Comparison of ENCODE assay signal across 9 mouse cellular contexts in genomic region chr10:128336597-128336996, GRCm38 (mm10). TPM values are rescaled to one million over a fixed set of nuclear protein-coding genes. Genes with fewer than 3 reads are reported as not detected.
DNase-seq lines count a peak whose midpoint lies in the region; ATAC-seq and TF ChIP-seq lines count a peak whose summit lies in the region.
"Had no signal": no experiment of that assay in that cellular context is flagged by ENCODE, and none has a peak within 500 bp of the region (broad histone marks: within the 10 kb centered on the region; RNA-seq: fewer than 3 reads in every experiment).

No protein-coding gene starts in this region.

- H3K36me3 ChIP-seq in megakaryocyte, embryonic 14.5 days (replicated peaks; ENCODE audit: low read length), result peaks cover 6% of the 10 kb centered on the region
- 0 out of 2 replicates have a peak, but pooled peaks cover 3% of the 10 kb centered on the region for H3K36me3 ChIP-seq in liver, embryonic 11.5 days (ENCODE audit: control insufficient read depth, insufficient read depth, low read length)
- no peaks in the 10 kb centered on the region for H3K36me3 ChIP-seq in stomach, postnatal 0 days (ENCODE audit: control insufficient read depth, insufficient read depth, low read length)

- ATAC-seq in megakaryocyte, adult 5-6 weeks (ENCODE audit: poor library complexity, severe bottlenecking), result no peak
- ATAC-seq in erythroid progenitor cell, adult 5-6 weeks (replicated peaks; ENCODE audit: low FRiP score, poor library complexity, severe bottlenecking), result peak; percentile 56
- peak; percentile 50 for ATAC-seq in liver, embryonic 11.5 days (replicated peaks; ENCODE audit: low FRiP score)
- ATAC-seq in stomach, postnatal 0 days (ENCODE audit: low FRiP score, low TSS enrichment), result no peak

- no peaks in the 10 kb centered on the region for H3K9me3 ChIP-seq in megakaryocyte, embryonic 14.5 days
- H3K9me3 ChIP-seq in liver, embryonic 11.5 days (ENCODE audit: control insufficient read depth, low read length), result no peaks in the 10 kb centered on the region
- H3K9me3 ChIP-seq in stomach, postnatal 0 days (ENCODE audit: control insufficient read depth, low read length), result no peaks in the 10 kb centered on the region

- TF ChIP-seq EP300 in stomach, postnatal 0 days (optimal IDR thresholded peaks at IDR 0.05), result no peak

- H3K4me2 ChIP-seq in liver, embryonic 11.5 days, result peak overlapping the region; percentile 82
- H3K4me2 ChIP-seq in stomach, postnatal 0 days (replicated peaks; ENCODE audit: low read depth), result no peak overlapping the region; the same call in 1 of the 2 replicates

- peak overlapping the region; percentile 57 for H3K9ac ChIP-seq in liver, embryonic 11.5 days (ENCODE audit: low read depth, low read length)
- H3K9ac ChIP-seq in stomach, postnatal 0 days (ENCODE audit: low read length), result no peak overlapping the region; the same call in 1 of the 2 replicates

- peak overlapping the region; percentile 96 for H3K4me3 ChIP-seq in megakaryocyte, embryonic 14.5 days (replicated peaks)
- peak overlapping the region; percentile 75 for H3K4me3 ChIP-seq in liver, embryonic 11.5 days (ENCODE audit: low read depth, low read length)
- no peak overlapping the region for H3K4me3 ChIP-seq in stomach, postnatal 0 days (ENCODE audit: low read depth, low read length)

- peaks cover 62% of the 10 kb centered on the region for H3K4me1 ChIP-seq in megakaryocyte, embryonic 14.5 days
- peaks cover 50% of the 10 kb centered on the region for H3K4me1 ChIP-seq in liver, embryonic 11.5 days (replicated peaks; ENCODE audit: control insufficient read depth, insufficient read depth, low read length)
- peaks cover 3% of the 10 kb centered on the region; the same call in 1 of the 2 replicates for H3K4me1 ChIP-seq in stomach, postnatal 0 days (replicated peaks; ENCODE audit: control insufficient read depth, insufficient read depth)

- peak overlapping the region; percentile 78 for H3K27ac ChIP-seq in liver, embryonic 11.5 days (ENCODE audit: low read depth, low read length)
- peak overlapping the region; percentile 97; the same call in 1 of the 2 replicates for H3K27ac ChIP-seq in stomach, postnatal 0 days (replicated peaks)

- TF ChIP-seq CTCF in stomach, postnatal 0 days (IDR thresholded peaks at IDR 0.05; ENCODE audit: low read depth), result no peak

- no peaks in the 10 kb centered on the region for H3K27me3 ChIP-seq in megakaryocyte, embryonic 14.5 days (replicated peaks)
- H3K27me3 ChIP-seq in liver, embryonic 11.5 days (replicated peaks; ENCODE audit: control insufficient read depth, insufficient read depth, low read length), result no peaks in the 10 kb centered on the region
- no peaks in the 10 kb centered on the region for H3K27me3 ChIP-seq in stomach, postnatal 0 days (ENCODE audit: control insufficient read depth, insufficient read depth, low read length)

- WGBS in liver, embryonic 11.5 days, result 61% methylated on average over 3 of the region's 3 CpGs
- WGBS in stomach, postnatal 0 days, result 74% methylated on average over 3 of the region's 3 CpGs

- no peak for DNase-seq in liver, embryonic 11.5 days (ENCODE audit: low spot score)
- no peak for DNase-seq in stomach, postnatal 0 days (ENCODE audit: low spot score)
- no peak for DNase-seq in layer of hippocampus, adult 9-11 months
- no peak for DNase-seq in testis, postnatal 10 days (ENCODE audit: low spot score)

RNA-seq across cellular contexts. Expression of gene Cs, which starts 0.9 kb away (rescaled TPM):
- 2.6 and 12.1 TPM in 2 replicates for polyA plus RNA-seq in megakaryocyte, embryonic 14.5 days (2012; ENCODE audit: insufficient read depth, low replicate concordance)
- total RNA-seq in megakaryocyte, adult 5-6 weeks (2015), result 158 and 160 TPM in 2 replicates
- 95.0 and 116 TPM in 2 replicates for total RNA-seq in megakaryocyte, adult 5-6 weeks (2017)
- 92.3 and 106 TPM in 2 replicates for total RNA-seq in erythroid progenitor cell, adult 5-6 weeks (2015; ENCODE audit: low replicate concordance)
- total RNA-seq in erythroid progenitor cell, adult 5-6 weeks (2017; ENCODE audit: low replicate concordance), result 58.9 and 60.6 TPM in 2 replicates
- polyA plus RNA-seq in liver, embryonic 11.5 days (2014; fragmentation: Nextera tagmentation; extraction: Ambion mirVana), result 255 and 280 TPM in 2 replicates
- polyA plus RNA-seq in stomach, postnatal 0 days (2015; fragmentation: Nextera tagmentation; extraction: Ambion mirVana), result 152 and 158 TPM in 2 replicates

RNA-seq across cellular contexts. Expression of gene Cnpy2, which starts 14.3 kb away (rescaled TPM):
- polyA plus RNA-seq in megakaryocyte, embryonic 14.5 days (2012; ENCODE audit: insufficient read depth, low replicate concordance), result 29.0 and 98.4 TPM in 2 replicates
- 73.3 and 78.6 TPM in 2 replicates for total RNA-seq in megakaryocyte, adult 5-6 weeks (2015)
- 81.0 and 84.5 TPM in 2 replicates for total RNA-seq in megakaryocyte, adult 5-6 weeks (2017)
- 40.7 and 44.4 TPM in 2 replicates for total RNA-seq in erythroid progenitor cell, adult 5-6 weeks (2015; ENCODE audit: low replicate concordance)
- 29.4 and 38.9 TPM in 2 replicates for total RNA-seq in erythroid progenitor cell, adult 5-6 weeks (2017; ENCODE audit: low replicate concordance)
- 195 and 221 TPM in 2 replicates for polyA plus RNA-seq in liver, embryonic 11.5 days (2014; fragmentation: Nextera tagmentation; extraction: Ambion mirVana)
- polyA plus RNA-seq in stomach, postnatal 0 days (2015; fragmentation: Nextera tagmentation; extraction: Ambion mirVana), result 214 and 218 TPM in 2 replicates

RNA-seq across cellular contexts. Expression of gene Coq10a, which starts 32.2 kb away (rescaled TPM):
- 5.0 and 18.0 TPM in 2 replicates for polyA plus RNA-seq in megakaryocyte, embryonic 14.5 days (2012; ENCODE audit: insufficient read depth, low replicate concordance)
- total RNA-seq in megakaryocyte, adult 5-6 weeks (2015), result 22.6 and 24.4 TPM in 2 replicates
- 14.1 and 19.2 TPM in 2 replicates for total RNA-seq in megakaryocyte, adult 5-6 weeks (2017)
- total RNA-seq in erythroid progenitor cell, adult 5-6 weeks (2015; ENCODE audit: low replicate concordance), result 1.1 and 14.3 TPM in 2 replicates
- total RNA-seq in erythroid progenitor cell, adult 5-6 weeks (2017; ENCODE audit: low replicate concordance), result 2.3 and 3.3 TPM in 2 replicates
- polyA plus RNA-seq in liver, embryonic 11.5 days (2014; fragmentation: Nextera tagmentation; extraction: Ambion mirVana), result 8.4 and 10.5 TPM in 2 replicates
- 12.9 and 13.8 TPM in 2 replicates for polyA plus RNA-seq in stomach, postnatal 0 days (2015; fragmentation: Nextera tagmentation; extraction: Ambion mirVana)

RNA-seq across cellular contexts. Expression of gene Pan2, which starts 33.5 kb away (rescaled TPM):
- 0.91 and 1.1 TPM in 2 replicates for polyA plus RNA-seq in megakaryocyte, embryonic 14.5 days (2012; ENCODE audit: insufficient read depth, low replicate concordance)
- total RNA-seq in megakaryocyte, adult 5-6 weeks (2015), result 17.3 and 17.7 TPM in 2 replicates
- total RNA-seq in megakaryocyte, adult 5-6 weeks (2017), result 14.0 and 14.9 TPM in 2 replicates
- 34.8 and 42.9 TPM in 2 replicates for total RNA-seq in erythroid progenitor cell, adult 5-6 weeks (2015; ENCODE audit: low replicate concordance)
- 27.0 and 27.5 TPM in 2 replicates for total RNA-seq in erythroid progenitor cell, adult 5-6 weeks (2017; ENCODE audit: low replicate concordance)
- polyA plus RNA-seq in liver, embryonic 11.5 days (2014; fragmentation: Nextera tagmentation; extraction: Ambion mirVana), result 27.8 and 29.9 TPM in 2 replicates
- polyA plus RNA-seq in stomach, postnatal 0 days (2015; fragmentation: Nextera tagmentation; extraction: Ambion mirVana), result 12.6 and 14.1 TPM in 2 replicates

RNA-seq across cellular contexts. Expression of gene Il23a, which starts 38.0 kb away (rescaled TPM):
- 0.49 TPM in 1 of 2 replicates, not detected in the other for polyA plus RNA-seq in megakaryocyte, embryonic 14.5 days (2012; ENCODE audit: insufficient read depth, low replicate concordance)
- not detected in 2 replicates for total RNA-seq in megakaryocyte, adult 5-6 weeks (2015)
- total RNA-seq in megakaryocyte, adult 5-6 weeks (2017), result 0.12 TPM in 1 of 2 replicates, not detected in the other
- total RNA-seq in erythroid progenitor cell, adult 5-6 weeks (2015; ENCODE audit: low replicate concordance), result not detected in 2 replicates
- 0.39 TPM in 1 of 2 replicates, not detected in the other for total RNA-seq in erythroid progenitor cell, adult 5-6 weeks (2017; ENCODE audit: low replicate concordance)
- polyA plus RNA-seq in liver, embryonic 11.5 days (2014; fragmentation: Nextera tagmentation; extraction: Ambion mirVana), result 0.12 and 0.22 TPM in 2 replicates
- polyA plus RNA-seq in stomach, postnatal 0 days (2015; fragmentation: Nextera tagmentation; extraction: Ambion mirVana), result 0.33 and 0.35 TPM in 2 replicates
- total RNA-seq: adrenal gland, postnatal 4 days had no signal
- polyA plus RNA-seq: spleen, adult 2 months had no signal

Comparison
In these comparisons a context has a peak if more than half of its experiments do, and no peak if none do; other contexts are left out.
1. ATAC-seq: peak in erythroid progenitor cell, adult 5-6 weeks (single experiment) and liver, embryonic 11.5 days (single experiment); none in megakaryocyte, adult 5-6 weeks (single experiment) and stomach, postnatal 0 days (single experiment).
2. RNA of gene Cs, which starts 0.9 kb away (polyA plus RNA-seq): 255 to 280 TPM in liver, embryonic 11.5 days and 152 to 158 TPM in stomach, postnatal 0 days; 2.6 to 12.1 TPM in megakaryocyte, embryonic 14.5 days; every median in the first group is over 10 times any median in the second.